Mouse (Mus musculus) hindlimb bud, embryonic 11.5 days (tissue): ENCODE measurements at regions not wholly inside any gene's neighbourhood (a gene's known extent, or its start where the extent isn't known, plus 50 kb on each side); places are given as distances from the start of the nearest gene placed in this dataset.

Source experiments
- DNase-seq: peaks from one replicate; pipeline ENCODE4 v3.0.0-alpha.2; 2012; ENCODE audit warnings: low read depth, low spot score; ENCODE audit errors: extremely low spot score

GRCm38 (mm10) chr12:9401956-9402355 lies 168.0 kb upstream of the Osr1 start:
- DNase-seq, result no peak

DNA sequence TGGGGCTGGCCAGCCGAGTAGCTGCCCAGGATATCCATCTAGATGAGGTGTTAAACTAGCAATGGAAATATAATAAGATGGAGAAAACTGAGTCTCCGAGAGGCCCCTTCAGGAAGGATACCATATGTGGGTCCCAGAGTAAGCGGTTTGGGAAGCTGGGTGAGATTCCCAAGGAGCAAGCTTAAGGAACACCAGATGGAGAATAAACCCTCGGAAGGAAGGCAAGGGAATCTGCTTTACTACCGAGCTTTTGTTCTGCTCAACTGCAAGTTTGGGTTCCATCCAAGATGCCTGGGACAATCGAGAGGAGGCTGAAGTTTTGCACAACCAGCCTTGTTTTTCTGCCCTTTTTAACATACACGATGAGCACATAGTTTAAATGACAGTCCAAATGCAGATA lies 164.9 kb upstream of the Osr1 start:
- no peak for DNase-seq

- DNase-seq, result no peak
These were observed 150.6 kb upstream of the Osr1 start for GRCm38 (mm10) chr12:9419311-9419710.

GRCm38 (mm10) chr12:9430656-9431055 lies 139.3 kb upstream of the Osr1 start:
- DNase-seq, result no peak

GRCm38 (mm10) chr12:9438575-9439161 lies 131.2 kb upstream of the Osr1 start:
- no peak for DNase-seq

DNA sequence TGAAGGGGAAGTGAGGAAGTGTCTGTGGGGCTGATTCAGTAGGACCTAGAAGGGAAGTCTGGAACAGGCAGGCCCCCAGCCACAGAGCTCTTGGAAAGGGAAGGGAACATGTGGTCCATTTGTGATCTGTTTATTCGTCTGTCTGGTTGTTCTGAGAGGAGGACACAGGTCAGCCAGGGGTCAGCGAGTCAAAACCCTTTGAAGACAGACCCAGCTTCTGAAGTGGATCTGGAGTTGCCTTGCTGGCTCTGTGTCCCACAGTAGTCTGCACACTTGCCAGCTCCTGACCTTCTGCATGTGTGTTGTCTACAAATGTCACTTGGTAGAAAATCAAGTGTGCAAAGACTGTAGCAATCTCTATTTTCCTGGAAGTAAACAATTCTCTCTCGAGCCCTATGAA lies 119.3 kb upstream of the Osr1 start:
- DNase-seq, result no peak

GRCm38 (mm10) chr12:9460193-9460592 lies 109.7 kb upstream of the Osr1 start:
- no peak for DNase-seq

DNA sequence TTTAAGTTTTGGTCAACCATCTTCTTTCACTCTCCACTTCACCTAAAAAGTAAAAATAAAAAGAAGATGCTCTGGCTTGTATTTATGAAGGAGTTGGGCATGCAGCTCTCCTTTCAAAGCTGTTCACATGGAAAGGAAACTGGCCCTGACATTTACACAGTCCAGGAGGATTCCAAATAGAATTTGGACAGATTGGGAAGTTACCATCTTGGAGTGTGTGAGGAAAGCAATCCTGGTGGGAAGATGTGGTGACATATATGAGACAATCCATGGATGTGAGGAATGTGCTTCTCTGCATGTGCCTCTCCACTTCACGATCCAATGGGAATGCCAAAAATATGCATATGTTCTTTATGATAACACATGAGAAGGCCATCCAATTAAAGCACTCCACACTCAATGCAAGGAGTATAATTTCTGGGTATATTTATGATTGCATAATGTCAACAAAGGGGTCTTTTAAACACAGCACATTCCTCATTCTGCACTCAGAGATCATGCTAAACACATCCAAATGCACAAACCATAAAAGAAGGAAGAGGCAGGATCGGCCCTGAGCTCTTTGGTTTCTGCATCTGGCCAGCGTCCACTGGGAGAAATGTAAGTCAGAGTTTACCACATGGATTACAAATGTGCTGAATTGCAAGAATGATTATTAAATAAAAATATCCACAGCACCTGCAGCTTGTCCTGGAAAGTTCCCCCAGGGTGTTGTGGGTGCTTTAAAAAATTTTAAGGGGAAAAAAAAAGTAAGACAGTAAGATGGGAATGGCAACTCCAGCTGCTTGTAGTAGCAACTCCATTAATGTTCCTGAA lies 100.1 kb upstream of the Osr1 start:
- DNase-seq, result no peak

- no peak for DNase-seq
These were observed 94.1 kb upstream of the Osr1 start for GRCm38 (mm10) chr12:9475836-9476235.

DNA sequence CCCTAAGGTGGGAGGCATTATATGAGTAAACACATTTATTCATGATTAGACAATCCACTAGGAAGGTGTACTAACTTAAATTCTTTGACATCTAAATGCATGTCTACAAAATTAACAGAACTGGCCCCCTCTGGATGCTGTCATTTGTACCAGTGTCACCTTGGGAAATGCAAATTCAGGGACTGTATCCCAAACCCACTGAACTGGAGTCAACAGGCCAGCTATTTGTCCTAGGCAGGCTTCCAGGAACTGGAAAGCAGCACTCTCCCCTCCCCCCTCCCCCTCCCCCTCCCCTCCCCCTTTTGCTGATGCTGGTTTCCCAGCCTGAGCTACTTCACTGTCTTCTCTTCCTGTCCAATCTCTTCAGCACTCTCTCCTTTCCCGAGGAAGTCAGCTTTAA lies 91.7 kb upstream of the Osr1 start:
- no peak for DNase-seq

- no peak for DNase-seq
These were observed 82.1 kb upstream of the Osr1 start for GRCm38 (mm10) chr12:9487674-9488413.

GRCm38 (mm10) chr12:9513926-9514325 lies 56.0 kb upstream of the Osr1 start:
- no peak for DNase-seq

- DNase-seq, result no peak
These were observed 51.1 kb upstream of the Osr1 start for GRCm38 (mm10) chr12:9518782-9519181.

GRCm38 (mm10) chr12:9519346-9519745 lies 50.6 kb upstream of the Osr1 start:
- DNase-seq, result no peak
